Mouse (Mus musculus) liver, postnatal 0 days (tissue): ENCODE results near the gene Tas2r134.

Source experiments
- CTCF ChIP-seq: sonication (generic); IDR thresholded peaks from 2 replicates; pipeline ENCODE4 v1.5.1; 2016; ENCODE audit warnings: antibody characterized with exemption, low read depth
- EP300 ChIP-seq: IDR thresholded peaks from 2 replicates; pipeline ENCODE4 v1.6.1; 2016; ENCODE audit warnings: antibody characterized with exemption, low read depth, mild to moderate bottlenecking

GRCm38 (mm10) chr2:51579767-51580166 lies 47.5 kb upstream of the Tas2r134 start:
- TF ChIP-seq CTCF, result no peak
- TF ChIP-seq EP300, result no peak
